Mouse (Mus musculus) urinary bladder, postnatal 36 days (tissue): ENCODE measurements at regions not wholly inside any gene's neighbourhood (a gene's known extent, or its start where the extent isn't known, plus 50 kb on each side); places are given as distances from the start of the nearest gene placed in this dataset.
A peak's percentile ranks its signal among the peaks of the same experiment; 100 is the strongest.

ENCODE experiments used
- DNase-seq, 2 experiments: peaks; one replicate each; pipeline ENCODE4 v3.0.0; 2022; ENCODE audit warnings: low spot score in 2 of 2, mixed read lengths in 1 of 2

DNA sequence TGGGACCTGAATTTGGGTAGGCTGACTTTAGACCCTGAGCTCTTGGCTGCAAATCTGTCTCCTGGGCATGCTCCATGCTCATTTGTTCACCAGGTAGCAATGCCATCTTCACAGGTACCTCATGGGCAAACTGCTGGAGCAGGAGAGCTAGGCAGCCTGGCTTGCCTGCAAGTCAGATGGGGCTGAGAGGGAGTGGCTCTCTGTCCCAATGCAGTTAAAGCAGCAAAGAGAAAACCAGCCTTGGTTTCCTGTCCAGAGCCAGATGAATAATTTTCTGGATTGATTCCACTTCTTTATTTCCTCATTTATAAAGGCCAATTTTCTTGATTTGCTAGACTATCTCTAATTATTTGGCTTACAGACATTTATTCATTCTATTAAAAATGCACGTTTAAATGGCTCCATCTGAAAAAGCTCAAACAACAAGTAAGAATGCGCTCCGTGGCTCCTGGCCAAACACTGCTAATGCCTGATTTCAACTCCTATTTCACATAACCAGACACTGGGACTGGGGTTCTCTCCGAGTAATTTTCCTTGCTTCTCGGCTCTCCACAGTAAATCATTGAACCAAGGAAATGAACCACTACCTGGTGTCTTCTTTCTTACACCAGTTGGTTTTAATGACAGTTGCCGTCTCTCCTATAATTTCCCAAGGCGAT, 60.5 kb downstream of the Rsl24d1 start:
- DNase-seq: peak in 1 of 2 experiments; percentile 11

GRCm38 (mm10) chr9:73176645-73177044, 63.4 kb downstream of the Rsl24d1 start:
- no peak for DNase-seq

- no peak for DNase-seq
These were observed 70.1 kb downstream of the Rsl24d1 start for GRCm38 (mm10) chr9:73183356-73183755.

DNA sequence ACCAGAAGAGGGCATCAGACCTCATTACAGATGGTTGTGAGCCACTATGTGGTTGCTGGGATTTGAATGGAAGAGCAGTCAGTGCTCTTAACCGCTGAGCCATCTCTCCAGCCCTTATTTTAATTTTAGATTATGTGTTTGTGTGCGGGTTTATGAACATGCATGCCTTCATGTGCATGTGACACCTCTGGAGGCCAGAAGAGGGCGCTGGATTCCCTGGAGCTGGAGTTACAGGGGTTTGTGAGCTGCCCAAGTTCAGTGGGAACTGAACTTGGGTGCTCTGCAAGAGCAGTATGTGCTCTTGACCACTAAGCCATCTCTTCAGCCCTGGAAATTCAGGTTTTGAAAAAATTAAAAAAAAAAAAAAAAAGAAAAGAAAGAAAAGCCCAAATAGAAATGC, 71.7 kb downstream of the Rsl24d1 start:
- no peak for DNase-seq

DNA sequence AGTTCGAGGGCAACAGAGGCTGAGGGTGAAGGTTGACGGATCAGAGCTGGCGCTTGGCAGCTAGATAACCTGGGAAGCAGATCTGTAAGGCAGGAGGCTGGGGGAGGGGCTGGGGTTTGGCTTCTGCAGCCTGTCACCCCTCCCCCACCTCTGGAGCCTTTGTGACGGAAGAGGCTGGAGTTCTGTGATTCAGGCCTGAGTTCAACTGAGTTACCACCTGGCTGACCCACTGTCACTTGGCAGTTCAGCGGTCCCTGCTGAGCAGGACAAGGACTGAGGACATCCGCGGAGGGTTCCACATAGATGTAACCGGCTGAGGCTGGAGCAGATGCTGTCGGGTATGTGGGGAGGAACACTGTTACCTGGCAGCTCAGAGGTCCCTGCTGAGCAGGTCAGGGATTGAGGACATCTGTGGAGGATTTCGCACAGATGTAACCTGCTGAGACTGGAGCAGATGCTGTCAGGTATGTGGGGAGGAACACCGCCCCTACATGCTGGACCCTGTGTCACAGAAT, 79.1 kb downstream of the Rsl24d1 start:
- no peak for DNase-seq

- no peak for DNase-seq
These were observed 85.2 kb downstream of the Rsl24d1 start for GRCm38 (mm10) chr9:73198261-73199085.

- DNase-seq: no peak
These were observed 109.9 kb downstream of the Rsl24d1 start for GRCm38 (mm10) chr9:73223111-73223510.

GRCm38 (mm10) chr9:73240188-73240587, 127.0 kb downstream of the Rsl24d1 start:
- DNase-seq: no peak

DNA sequence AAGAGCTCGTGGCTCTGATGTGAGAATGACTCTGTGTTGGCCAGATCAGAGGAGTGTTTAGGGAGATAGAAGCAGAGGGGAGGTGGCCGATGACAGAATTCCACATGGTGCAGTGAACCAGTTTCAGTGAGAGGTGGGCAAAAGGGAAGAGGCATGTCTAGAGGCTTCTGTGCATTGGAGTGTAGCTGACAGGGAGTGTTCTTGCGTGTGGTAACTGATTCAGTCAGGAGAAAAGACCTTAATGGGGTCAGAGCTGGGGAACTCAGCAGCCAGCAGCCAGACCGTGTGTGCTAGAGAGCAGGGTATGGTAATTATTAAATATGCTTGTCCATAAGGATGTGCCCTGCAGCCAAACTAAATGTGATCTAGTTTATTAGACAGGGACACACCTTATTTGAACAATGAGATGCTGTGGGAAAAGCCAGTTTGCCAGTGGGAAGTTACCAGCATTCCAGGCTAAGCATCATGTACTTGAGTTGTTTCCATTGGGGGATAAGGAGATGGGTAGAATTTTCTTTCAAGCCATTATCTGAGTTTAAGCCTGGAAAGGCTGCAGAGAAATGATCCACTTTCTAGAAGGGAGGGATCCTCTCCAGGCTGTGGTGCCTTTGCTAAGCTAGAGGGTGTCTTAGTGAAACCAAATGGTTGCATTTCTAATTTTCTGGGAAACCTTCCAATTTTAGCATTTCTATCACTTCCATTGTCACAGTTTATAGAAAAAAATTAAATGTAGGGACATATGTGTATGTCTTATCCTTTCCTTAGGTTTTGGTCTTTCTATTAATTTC, 129.5 kb downstream of the Rsl24d1 start:
- no peak for DNase-seq

DNA sequence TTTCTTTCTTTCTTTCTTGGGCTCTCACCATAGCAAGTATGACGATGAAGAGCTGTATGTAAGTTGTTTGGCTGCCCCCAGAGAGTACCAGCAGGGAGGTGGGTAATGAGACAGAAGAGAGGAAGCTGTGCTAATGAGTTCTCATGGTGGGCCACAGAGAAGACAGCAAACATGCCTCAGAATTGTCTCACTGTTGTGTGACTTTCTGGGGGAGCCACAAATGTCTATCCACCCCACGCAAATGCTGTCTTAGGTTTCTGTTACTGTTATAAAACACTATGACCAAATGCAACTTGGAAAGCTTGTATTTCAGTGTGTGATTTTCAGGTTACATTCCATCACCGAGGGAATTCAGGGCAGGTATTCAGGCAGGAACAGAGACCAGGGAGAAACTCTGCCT, 131.0 kb downstream of the Rsl24d1 start:
- DNase-seq: no peak

GRCm38 (mm10) chr9:73245524-73245923, 132.3 kb downstream of the Rsl24d1 start:
- DNase-seq: no peak

DNA sequence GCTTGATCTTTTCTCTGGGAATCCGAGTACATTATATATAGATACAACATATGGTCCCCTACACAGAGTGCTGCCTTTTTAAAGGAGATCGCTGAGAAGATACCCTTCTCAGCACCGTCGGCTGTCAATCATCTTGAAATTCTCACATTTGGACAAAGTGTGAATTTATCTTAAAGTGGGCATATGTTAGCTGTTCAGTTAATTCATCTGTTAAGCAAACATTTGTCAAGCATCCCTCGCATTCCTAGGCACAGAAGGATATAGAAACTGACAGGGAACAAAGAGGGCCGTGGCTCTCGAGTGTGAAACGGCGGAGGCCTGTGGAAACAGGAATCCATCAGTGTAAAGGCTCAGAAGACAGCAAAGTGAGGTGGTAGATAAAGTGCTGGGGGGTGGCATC, 144.9 kb downstream of the Rsl24d1 start:
- DNase-seq: no peak

DNA sequence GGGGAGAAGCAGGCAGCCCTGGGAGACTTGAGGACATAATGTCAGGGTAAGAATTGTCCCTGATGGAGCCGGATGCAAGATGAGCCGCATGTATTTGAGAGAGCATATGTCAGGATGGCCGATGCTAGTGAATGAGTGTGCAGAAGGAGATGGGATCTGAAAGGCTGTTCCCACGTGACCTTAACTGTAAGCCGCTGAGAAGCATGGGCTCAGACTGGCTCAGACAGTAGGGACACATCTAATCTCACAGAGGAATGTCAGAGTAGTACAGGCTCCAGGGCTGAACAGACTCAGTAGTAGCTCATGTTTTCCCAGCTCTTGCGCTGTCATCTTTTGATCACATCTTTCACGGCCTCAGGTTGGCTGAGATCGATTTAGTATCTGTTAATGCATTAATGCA, 145.4 kb downstream of the Rsl24d1 start:
- DNase-seq: no peak

DNA sequence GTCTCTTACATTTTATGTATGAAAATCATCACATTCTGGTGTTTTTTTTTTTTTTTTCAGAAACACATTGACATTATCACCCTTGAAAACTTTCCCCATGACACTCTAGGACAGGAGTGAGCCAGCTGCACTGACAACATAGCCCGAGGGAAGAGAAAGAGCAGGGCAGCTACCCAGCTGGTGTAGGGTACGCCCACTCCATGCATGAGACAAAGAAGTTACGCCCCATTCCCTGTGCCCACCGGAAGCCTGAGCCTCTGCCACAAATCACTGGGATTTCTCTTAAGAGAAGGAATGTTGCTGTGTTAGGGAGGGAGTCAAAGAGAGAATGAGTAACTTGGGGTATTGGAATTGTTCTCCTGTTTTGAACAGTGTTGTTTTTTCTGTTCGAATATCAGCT, 149.5 kb downstream of the Rsl24d1 start:
- DNase-seq: no peak

DNA sequence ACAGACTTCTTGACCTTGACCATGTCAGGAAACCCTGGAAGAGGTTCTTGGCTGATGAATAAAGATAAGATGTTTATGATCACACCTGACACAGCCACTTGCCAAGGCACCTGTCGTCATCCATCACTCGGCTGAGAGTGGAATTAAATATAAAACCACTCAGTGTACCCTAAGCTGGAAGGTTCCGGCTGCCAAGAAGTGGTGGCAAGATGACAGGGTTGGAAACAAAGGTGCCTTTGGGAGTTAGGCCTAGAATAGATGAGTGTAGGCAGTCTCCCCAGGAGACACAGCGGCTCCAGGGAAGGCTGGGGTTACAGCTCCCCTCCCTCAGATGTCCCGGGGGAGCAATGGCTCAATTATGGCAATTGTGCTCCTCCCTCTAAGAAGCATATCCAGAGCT, 157.0 kb downstream of the Rsl24d1 start:
- no peak for DNase-seq

DNA sequence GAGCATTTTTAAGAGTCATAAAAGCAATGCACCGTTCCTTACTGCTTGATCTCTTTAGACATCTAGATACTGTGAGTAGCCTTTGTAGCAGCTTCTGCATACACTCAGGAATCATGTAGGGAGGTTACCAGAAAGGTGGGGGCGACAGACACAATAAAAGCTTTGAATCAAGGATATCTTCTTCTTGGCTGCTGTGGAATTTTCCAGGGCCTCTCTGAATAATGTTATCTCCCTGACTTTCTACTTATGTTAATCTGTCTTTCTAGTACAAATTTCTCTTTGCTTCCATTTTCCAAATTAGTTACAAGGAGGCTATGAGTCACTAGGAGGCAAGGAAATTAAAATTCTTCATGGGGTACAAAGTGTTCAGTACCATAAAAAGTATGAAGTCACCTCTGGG, 159.4 kb downstream of the Rsl24d1 start:
- DNase-seq: no peak

DNA sequence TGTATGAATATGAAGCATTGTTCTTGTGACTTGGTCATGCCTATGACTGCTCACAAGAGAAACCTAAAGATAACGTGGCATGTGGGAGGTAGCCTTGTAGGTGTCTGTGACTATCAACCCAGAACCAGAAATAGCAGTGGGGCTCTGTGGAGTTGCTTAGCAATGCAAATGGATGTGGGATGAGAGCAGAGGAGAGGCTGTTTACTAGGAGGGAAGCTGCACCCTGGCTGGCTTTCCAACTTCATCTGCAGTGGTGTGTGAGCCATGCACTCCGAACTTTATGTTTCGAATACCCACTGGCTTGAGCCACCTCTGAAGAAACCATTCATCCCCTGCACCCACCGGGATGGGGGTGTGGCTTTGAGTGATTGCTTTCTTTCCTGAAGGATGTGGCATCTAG, 160.5 kb downstream of the Rsl24d1 start:
- DNase-seq: no peak

DNA sequence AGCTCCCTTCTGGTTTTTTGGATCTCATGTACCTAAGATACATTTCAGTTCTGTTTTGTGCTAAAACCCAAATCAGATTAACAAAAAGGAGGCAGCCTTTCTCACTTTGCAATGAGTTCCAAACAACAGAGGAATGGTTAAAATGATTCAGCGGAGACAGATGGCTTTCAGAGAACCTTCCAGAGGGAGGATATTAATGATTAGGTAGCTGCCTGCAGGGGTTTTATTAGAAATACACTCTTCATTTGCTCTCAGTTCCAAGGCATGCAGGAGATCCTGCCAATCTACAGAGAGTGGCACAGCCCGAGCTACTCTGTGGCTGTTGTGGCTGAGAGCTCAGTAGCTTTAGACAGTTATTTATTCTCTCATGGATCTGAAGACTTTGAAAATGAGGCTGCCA, 162.4 kb downstream of the Rsl24d1 start:
- DNase-seq: no peak

GRCm38 (mm10) chr9:73295287-73295686, 182.1 kb downstream of the Rsl24d1 start:
- DNase-seq: no peak

DNA sequence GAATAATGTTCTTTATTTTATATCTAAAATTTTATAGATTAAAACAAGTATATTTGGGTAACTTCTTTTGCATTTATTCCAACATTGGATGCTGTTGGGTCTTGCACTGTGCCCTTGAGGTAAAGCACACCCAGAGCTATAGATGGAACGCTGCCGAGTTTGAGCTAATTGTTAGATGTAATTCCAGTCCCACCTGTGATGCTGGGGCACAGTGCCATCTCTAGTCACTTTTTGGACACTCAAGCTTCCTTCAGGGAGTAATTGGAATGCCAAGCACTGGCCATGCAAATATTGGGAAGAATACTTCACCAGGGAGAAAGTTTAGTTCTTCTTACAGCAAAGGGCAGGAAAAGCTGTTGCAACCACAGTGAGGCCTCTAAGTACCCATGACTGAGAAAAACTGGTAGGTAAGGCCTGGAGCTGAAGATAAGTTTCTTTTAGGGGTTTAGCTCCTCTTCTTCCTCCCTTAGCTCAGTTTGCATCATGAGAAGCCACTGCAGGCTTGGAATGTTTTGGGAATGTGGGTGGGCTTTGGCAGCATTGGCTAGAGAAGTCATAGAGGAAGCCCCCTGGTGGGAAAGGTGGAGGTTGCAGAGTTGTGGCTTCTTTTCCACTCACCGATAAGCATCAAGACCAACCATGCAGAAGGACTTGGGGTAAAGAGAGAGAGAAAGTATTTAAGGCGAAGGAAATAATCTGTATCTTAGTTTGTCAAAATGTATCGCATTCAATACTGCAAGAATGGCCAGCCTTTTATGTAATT, 189.1 kb downstream of the Rsl24d1 start:
- no peak for DNase-seq

- DNase-seq: no peak
These were observed 203.8 kb downstream of the Rsl24d1 start for GRCm38 (mm10) chr9:73317048-73317447.
